In genomic region chr9:55549302-55549890, GRCm38 (mm10) we compare ENCODE assay signal across 14 mouse cellular contexts. TPM values are rescaled to one million over a fixed set of nuclear protein-coding genes. Genes with fewer than 3 reads are reported as not detected.
DNase-seq lines count a peak whose midpoint lies in the region; ATAC-seq and TF ChIP-seq lines count a peak whose summit lies in the region.
"Had no signal": no experiment of that assay in that cellular context is flagged by ENCODE, and none has a peak within 500 bp of the region (broad histone marks: within the 10 kb centered on the region; RNA-seq: fewer than 3 reads in every experiment).

No protein-coding gene starts in this region.

- no peaks in the 10 kb centered on the region for H3K36me3 ChIP-seq in heart, embryonic 13.5 days
- H3K36me3 ChIP-seq in testis, adult 2 months (ENCODE audit: control insufficient read depth, insufficient read depth, low read length) = no peaks in the 10 kb centered on the region
- H3K36me3 ChIP-seq in liver, embryonic 12.5 days = no peaks in the 10 kb centered on the region
- H3K36me3 ChIP-seq in kidney, embryonic 14.5 days (ENCODE audit: control insufficient read depth, insufficient read depth, low read length) = no peaks in the 10 kb centered on the region
- H3K36me3 ChIP-seq: G1E had no signal

- WGBS in heart, embryonic 13.5 days = 9% methylated on average over 16 of the region's 16 CpGs
- WGBS in liver, embryonic 12.5 days (ENCODE audit: insufficient replicate concordance) = 14% methylated on average over 16 of the region's 16 CpGs
- WGBS in kidney, embryonic 14.5 days = 3% methylated on average over 16 of the region's 16 CpGs

- peaks cover 58% of the 10 kb centered on the region for H3K27me3 ChIP-seq in heart, embryonic 13.5 days (replicated peaks)
- H3K27me3 ChIP-seq in testis, adult 2 months (ENCODE audit: control insufficient read depth, insufficient read depth, low read length) = peaks cover 5% of the 10 kb centered on the region
- H3K27me3 ChIP-seq in liver, embryonic 12.5 days (replicated peaks) = peaks cover 57% of the 10 kb centered on the region
- peaks cover 65% of the 10 kb centered on the region for H3K27me3 ChIP-seq in kidney, embryonic 14.5 days (ENCODE audit: control insufficient read depth, insufficient read depth, low read length)

- H3K9me3 ChIP-seq in heart, embryonic 13.5 days = no peaks in the 10 kb centered on the region
- peaks cover 9% of the 10 kb centered on the region; the same call in 1 of the 2 replicates for H3K9me3 ChIP-seq in liver, embryonic 12.5 days (replicated peaks)
- H3K9me3 ChIP-seq in kidney, embryonic 14.5 days (ENCODE audit: control insufficient read depth, low read length) = no peaks in the 10 kb centered on the region

- H3K27ac ChIP-seq in heart, embryonic 13.5 days (replicated peaks) = no peak overlapping the region
- no peak overlapping the region for H3K27ac ChIP-seq in testis, adult 2 months (ENCODE audit: control insufficient read depth, insufficient read depth, low read depth, low read length)
- no peak overlapping the region for H3K27ac ChIP-seq in liver, embryonic 12.5 days
- no peak overlapping the region for H3K27ac ChIP-seq in kidney, embryonic 14.5 days (ENCODE audit: low read depth, low read length)
- H3K27ac ChIP-seq: macrophage had no signal

- no peak for ATAC-seq in heart, embryonic 13.5 days (ENCODE audit: extremely low read depth, insufficient number of reproducible peaks, low FRiP score, low TSS enrichment)
- no peak for ATAC-seq in liver, embryonic 12.5 days
- no peak for ATAC-seq in kidney, embryonic 14.5 days (ENCODE audit: low FRiP score, low TSS enrichment)

- no peak for TF ChIP-seq POLR2A in testis, adult 2 months (IDR thresholded peaks at IDR 0.05; ENCODE audit: control insufficient read depth, low read depth, low read length)

- intact Hi-C loops in heart, postnatal 36 days (cut with DNase I) = loop anchor here (10.0 kb wide), 1 partner anchor 225 kb away; the partner anchor contains the start of genes Nrg4 and Tmem266

- peak overlapping the region; percentile 37 for H3K4me3 ChIP-seq in heart, embryonic 13.5 days
- H3K4me3 ChIP-seq in testis, adult 2 months (ENCODE audit: control insufficient read depth, low read depth, low read length) = no peak overlapping the region
- no peak overlapping the region for H3K4me3 ChIP-seq in liver, embryonic 12.5 days
- no peak overlapping the region for H3K4me3 ChIP-seq in kidney, embryonic 14.5 days (ENCODE audit: low read length)
- H3K4me3 ChIP-seq: erythroblast, embryonic 14.5 days had no signal

- DNase-seq in heart, postnatal 36 days = no peak
- DNase-seq in testis, postnatal 10 days (ENCODE audit: low spot score) = no peak
- peak; percentile 23 for DNase-seq in testis, postnatal 14 days (ENCODE audit: low spot score)
- DNase-seq in layer of hippocampus, postnatal 14 days (ENCODE audit: low spot score in 2 of 2) = no peak
- DNase-seq: adrenal gland, postnatal 14 days; kidney, adult 8-10 months; right cerebral cortex, postnatal 14 days had no signal

- TF ChIP-seq CTCF in testis, adult 2 months (IDR thresholded peaks at IDR 0.05; ENCODE audit: control insufficient read depth, insufficient read depth, insufficient replicate concordance, low read depth, low read length) = peak; percentile 32; the same call in 1 of the 2 replicates

- H3K9ac ChIP-seq in heart, embryonic 13.5 days = peak overlapping the region; percentile 54; the same call in 1 of the 2 replicates
- H3K9ac ChIP-seq in liver, embryonic 12.5 days = no peak overlapping the region
- H3K9ac ChIP-seq in kidney, embryonic 14.5 days (ENCODE audit: low read depth, low read length) = no peak overlapping the region

- H3K4me1 ChIP-seq in heart, embryonic 13.5 days = peaks cover 29% of the 10 kb centered on the region
- peaks cover 22% of the 10 kb centered on the region for H3K4me1 ChIP-seq in testis, adult 2 months (ENCODE audit: control insufficient read depth, insufficient read depth, low read length)
- H3K4me1 ChIP-seq in liver, embryonic 12.5 days = peaks cover 13% of the 10 kb centered on the region
- peaks cover 7% of the 10 kb centered on the region; the same call in 1 of the 2 replicates for H3K4me1 ChIP-seq in kidney, embryonic 14.5 days (ENCODE audit: control insufficient read depth, insufficient read depth, low read length)

- H3K4me2 ChIP-seq in heart, embryonic 13.5 days = peak overlapping the region; percentile 64
- H3K4me2 ChIP-seq in liver, embryonic 12.5 days = peak overlapping the region; percentile 39
- H3K4me2 ChIP-seq in kidney, embryonic 14.5 days (replicated peaks; ENCODE audit: low read depth, low read length) = no peak overlapping the region

RNA-seq across cellular contexts. Expression of gene Isl2, which starts 10.9 kb away (rescaled TPM):
- polyA plus RNA-seq in heart, embryonic 13.5 days (2015; fragmentation: Nextera tagmentation; extraction: Ambion mirVana) = 0.17 and 0.74 TPM in 2 replicates
- under 1 TPM in 1 of 2 experiments, not detected in 1; 0.27 TPM for total RNA-seq in heart, postnatal 36 days (2021)
- 0.30 and 0.43 TPM in 2 replicates for polyA plus RNA-seq in testis, adult 2 months (2012; rRNA removed)
- polyA plus RNA-seq in liver, embryonic 12.5 days (2016; fragmentation: Nextera tagmentation; extraction: Ambion mirVana) = 0.50 and 1.3 TPM in 2 replicates
- not detected in 2 replicates for polyA plus RNA-seq in kidney, embryonic 14.5 days (2014; fragmentation: Nextera tagmentation; extraction: Ambion mirVana)
- total RNA-seq in layer of hippocampus, postnatal 14 days (2021) = not detected
- total RNA-seq: adrenal gland, postnatal 14 days; G1E had no signal
- polyA plus RNA-seq: erythroblast, embryonic 14.5 days; macrophage had no signal

RNA-seq across cellular contexts. Expression of gene Etfa, which starts 37.4 kb away (rescaled TPM):
- polyA plus RNA-seq in heart, embryonic 13.5 days (2015; fragmentation: Nextera tagmentation; extraction: Ambion mirVana) = 286 and 325 TPM in 2 replicates
- total RNA-seq in heart, postnatal 36 days (2021) = 100 to 1,000 TPM; 924 to 965 TPM
- polyA plus RNA-seq in testis, adult 2 months (2012; rRNA removed) = 13.7 and 16.7 TPM in 2 replicates
- polyA plus RNA-seq in liver, embryonic 12.5 days (2016; fragmentation: Nextera tagmentation; extraction: Ambion mirVana) = 164 and 175 TPM in 2 replicates
- polyA plus RNA-seq in kidney, embryonic 14.5 days (2014; fragmentation: Nextera tagmentation; extraction: Ambion mirVana) = 189 and 190 TPM in 2 replicates
- total RNA-seq in layer of hippocampus, postnatal 14 days (2021) = 10 to 100 TPM; 52.1 to 54.6 TPM
